Mouse (Mus musculus): ENCODE measurements around the gene Pgr15l. TPM values are rescaled to one million over a fixed set of nuclear protein-coding genes. Genes with fewer than 3 reads are reported as not detected.

The Pgr15l gene
- not detected in 2 replicates for polyA plus RNA-seq (2012; rRNA removed)

DNA sequence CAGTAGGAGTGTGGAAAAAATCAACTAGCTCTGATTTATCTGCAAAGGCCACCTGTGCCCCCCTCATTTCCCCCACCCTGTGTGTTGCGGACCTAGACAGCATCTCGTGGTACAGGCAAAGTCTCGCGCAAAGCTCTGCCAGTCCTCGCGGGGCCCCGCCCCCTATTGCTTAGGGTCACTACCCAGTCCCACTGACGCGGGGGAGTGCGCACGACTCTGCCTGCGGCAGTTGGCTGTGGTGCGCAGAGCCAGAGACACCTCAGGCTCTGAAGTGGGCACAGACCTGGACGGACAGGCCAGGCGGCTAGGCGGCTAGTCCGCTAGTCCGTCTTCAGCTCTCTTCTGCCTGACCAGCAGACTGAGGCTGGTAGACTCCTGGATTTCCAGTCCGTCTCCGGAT, at the start of gene Pgr15l:
TSS of gene Pgr15l (plus strand) at position 228 of the 400 bp plus-strand sequence.

Data from stomach, adult 2 months (tissue).